Mouse (Mus musculus) G1E (cell line): ENCODE results near the gene Rasa2.
"Not testable (repeated sequence)": the region's sequence is repeated elsewhere in the genome, so short reads cannot be mapped to it uniquely, and the experiment has no call there.

ENCODE experiments used
- CTCF ChIP-seq: IDR thresholded peaks from 2 replicates; pipeline ENCODE4 v1.5.1; 2012; ENCODE audit warnings: low read depth, low read length, inconsistent platforms, mixed read lengths
- GATA1 ChIP-seq: IDR thresholded peaks from 2 replicates; pipeline ENCODE4 v1.6.1; 2012; ENCODE audit warnings: borderline replicate concordance, low read length, inconsistent platforms, mixed read lengths
- GATA2 ChIP-seq: IDR thresholded peaks from 2 replicates; pipeline ENCODE4 v1.6.1; 2012; ENCODE audit warnings: low read depth, low read length, inconsistent platforms, borderline replicate concordance
- POLR2AphosphoS5 ChIP-seq: IDR thresholded peaks from 2 replicates; pipeline ENCODE4 v1.6.1; 2012; ENCODE audit warnings: low read depth, low read length, inconsistent platforms; ENCODE audit not compliant: insufficient replicate concordance
- TAL1 ChIP-seq: conservative IDR thresholded peaks from 2 replicates; pipeline ENCODE4 v1.6.1; 2012; ENCODE audit warnings: low read depth, low read length, inconsistent platforms, mixed read lengths

DNA sequence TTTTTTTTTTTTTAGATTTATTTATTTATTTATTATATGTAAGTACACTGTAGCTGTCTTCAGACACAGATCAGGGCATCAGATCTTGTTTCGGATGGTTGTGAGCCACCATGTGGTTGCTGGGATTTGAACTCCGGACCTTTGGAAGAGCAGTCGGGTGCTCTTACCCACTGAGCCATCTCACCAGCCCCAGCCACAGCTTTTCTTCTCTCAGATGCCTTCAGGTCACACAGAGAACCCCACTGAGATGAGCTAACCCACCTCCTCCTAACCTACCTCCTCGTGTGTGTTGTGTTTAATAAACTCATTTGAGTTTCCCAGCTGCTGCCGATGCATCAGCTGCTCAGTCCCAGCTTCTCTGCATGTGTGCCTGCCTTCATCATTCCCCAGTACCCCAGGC, 46.3 kb upstream of the Rasa2 start:
- not testable (repeated sequence) for TF ChIP-seq CTCF, TAL1, GATA1, POLR2AphosphoS5, GATA2
